Mouse (Mus musculus): ENCODE results near the gene Astn2.

Astn2 gene

GRCm38 (mm10) chr4:65762116-65762515 is 642.3 kb downstream of the Astn2 start:
- DNase-seq (ENCODE audit: extremely low spot score, low spot score) = no peak

GRCm38 (mm10) chr4:65761658-65762057 is 642.8 kb downstream of the Astn2 start:
- no peak for DNase-seq (ENCODE audit: extremely low spot score, low spot score)

- no peak for DNase-seq (ENCODE audit: extremely low spot score, low spot score)
Observed at GRCm38 (mm10) chr4:65758875-65759201, 645.6 kb downstream of the Astn2 start.

- DNase-seq (ENCODE audit: extremely low spot score, low spot score) = no peak
Observed at GRCm38 (mm10) chr4:65758174-65758874, 646.1 kb downstream of the Astn2 start.

GRCm38 (mm10) chr4:65752941-65753340 is 651.5 kb downstream of the Astn2 start:
- no peak for DNase-seq (ENCODE audit: extremely low spot score, low spot score)

- DNase-seq (ENCODE audit: extremely low spot score, low spot score) = no peak
Observed at GRCm38 (mm10) chr4:65744788-65745187, 659.6 kb downstream of the Astn2 start.

- no peak for DNase-seq (ENCODE audit: extremely low spot score, low spot score)
Observed at GRCm38 (mm10) chr4:65744088-65744610, 660.3 kb downstream of the Astn2 start.

GRCm38 (mm10) chr4:65743160-65743691 is 661.2 kb downstream of the Astn2 start:
- DNase-seq (ENCODE audit: extremely low spot score, low spot score) = no peak

- no peak for DNase-seq (ENCODE audit: extremely low spot score, low spot score)
Observed at GRCm38 (mm10) chr4:65724414-65724813, 680.0 kb downstream of the Astn2 start.

- no peak for DNase-seq (ENCODE audit: extremely low spot score, low spot score)
Observed at GRCm38 (mm10) chr4:65719610-65720009, 684.8 kb downstream of the Astn2 start.

GRCm38 (mm10) chr4:65717899-65718298 is 686.5 kb downstream of the Astn2 start:
- no peak for DNase-seq (ENCODE audit: extremely low spot score, low spot score)

GRCm38 (mm10) chr4:65716086-65716485 is 688.3 kb downstream of the Astn2 start:
- DNase-seq (ENCODE audit: extremely low spot score, low spot score) = no peak

- no peak for DNase-seq (ENCODE audit: extremely low spot score, low spot score)
Observed at GRCm38 (mm10) chr4:65711678-65712077, 692.7 kb downstream of the Astn2 start.

- no peak for DNase-seq (ENCODE audit: extremely low spot score, low spot score)
Observed at GRCm38 (mm10) chr4:65710623-65711022, 693.8 kb downstream of the Astn2 start.

- DNase-seq (ENCODE audit: extremely low spot score, low spot score) = no peak
Observed at GRCm38 (mm10) chr4:65701848-65702247, 702.6 kb downstream of the Astn2 start.

GRCm38 (mm10) chr4:65699743-65700361 is 704.6 kb downstream of the Astn2 start:
- DNase-seq (ENCODE audit: extremely low spot score, low spot score) = no peak

- no peak for DNase-seq (ENCODE audit: extremely low spot score, low spot score)
Observed at GRCm38 (mm10) chr4:65695241-65695640, 709.2 kb downstream of the Astn2 start.

GRCm38 (mm10) chr4:65694011-65694410 is 710.4 kb downstream of the Astn2 start:
- DNase-seq (ENCODE audit: extremely low spot score, low spot score) = no peak

- no peak for DNase-seq (ENCODE audit: extremely low spot score, low spot score)
Observed at GRCm38 (mm10) chr4:65687006-65687723, 717.2 kb downstream of the Astn2 start.

- peak; percentile 29 for DNase-seq (ENCODE audit: extremely low spot score, low spot score)
Observed at GRCm38 (mm10) chr4:65686258-65687005, 718.0 kb downstream of the Astn2 start.

- DNase-seq (ENCODE audit: extremely low spot score, low spot score) = no peak
Observed at GRCm38 (mm10) chr4:65684401-65684800, 720.0 kb downstream of the Astn2 start.
